Mouse (Mus musculus) ZHBTc4 (cell line): ENCODE data around the gene Cry2.
A peak's percentile ranks its signal among the peaks of the same experiment; 100 is the strongest.

Source experiments
- DNase-seq: peaks from one replicate; pipeline ENCODE4 v3.0.0-alpha.2; 2011; ENCODE audit warnings: low read depth, low spot score

The Cry2 gene

DNA sequence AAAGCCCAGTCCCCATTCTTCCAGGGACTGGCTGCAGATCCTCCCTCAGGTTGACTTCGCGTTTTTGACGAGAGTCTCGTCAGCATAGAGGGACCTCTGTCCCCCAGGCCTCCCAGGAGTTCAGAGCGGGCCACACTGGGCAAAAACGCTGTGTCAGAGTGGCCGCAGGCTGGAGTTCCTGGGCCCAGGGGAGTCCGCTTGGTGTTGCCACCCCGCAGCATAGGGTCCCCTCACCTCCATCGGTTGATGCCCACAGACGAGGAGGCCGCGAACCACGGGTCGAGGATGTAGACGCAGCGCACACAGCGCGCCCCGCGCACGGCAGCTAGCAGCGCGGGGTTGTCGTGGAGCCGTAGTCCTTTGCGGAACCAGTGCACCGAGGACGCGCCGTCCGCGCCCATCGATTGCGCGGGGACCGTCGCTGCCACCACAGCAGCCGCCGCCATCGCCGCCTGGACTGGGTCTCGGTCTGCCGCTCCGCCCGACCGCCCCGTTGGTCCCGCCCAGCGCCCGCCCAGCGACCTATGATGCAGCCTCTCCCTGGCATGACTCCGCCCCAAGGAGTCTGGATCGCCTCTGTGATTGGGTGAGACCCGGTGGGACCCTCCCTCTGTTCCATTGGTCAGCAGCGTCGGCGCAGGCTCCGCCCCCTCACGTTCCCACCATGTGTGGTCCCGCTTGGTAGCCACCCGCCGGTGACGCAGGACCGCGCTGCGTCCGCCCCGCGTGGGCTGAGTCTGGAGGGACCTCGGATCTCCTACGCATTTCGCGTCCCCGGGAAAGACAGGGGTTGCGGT, at the start of gene Cry2:
Gene Cry2 (minus strand): TSS at position 466 of the 797 bp plus-strand sequence.
- DNase-seq = peak; percentile 99

- no peak for DNase-seq
These were observed 49.7 kb upstream of the Cry2 start for GRCm38 (mm10) chr2:92483505-92483904.

DNA sequence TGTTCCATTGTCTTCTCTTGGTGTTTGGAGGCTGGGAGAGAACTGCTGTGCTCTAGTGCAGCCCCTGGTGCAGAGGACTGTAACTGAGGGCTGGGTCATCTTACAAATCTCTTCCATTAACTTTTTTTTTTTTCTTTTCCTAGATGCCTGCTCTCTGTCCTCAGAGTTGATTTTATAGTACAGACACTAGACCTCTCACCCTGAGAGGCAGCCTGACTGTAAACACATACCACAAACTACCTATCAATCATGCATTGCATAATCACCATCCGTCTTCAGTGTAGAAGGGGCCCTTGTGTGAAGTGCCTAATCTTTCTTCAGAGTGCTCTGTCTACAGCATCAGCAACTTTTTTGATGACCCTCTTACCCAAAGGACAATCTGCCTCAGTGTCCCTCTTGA, 48.7 kb upstream of the Cry2 start:
- no peak for DNase-seq

DNA sequence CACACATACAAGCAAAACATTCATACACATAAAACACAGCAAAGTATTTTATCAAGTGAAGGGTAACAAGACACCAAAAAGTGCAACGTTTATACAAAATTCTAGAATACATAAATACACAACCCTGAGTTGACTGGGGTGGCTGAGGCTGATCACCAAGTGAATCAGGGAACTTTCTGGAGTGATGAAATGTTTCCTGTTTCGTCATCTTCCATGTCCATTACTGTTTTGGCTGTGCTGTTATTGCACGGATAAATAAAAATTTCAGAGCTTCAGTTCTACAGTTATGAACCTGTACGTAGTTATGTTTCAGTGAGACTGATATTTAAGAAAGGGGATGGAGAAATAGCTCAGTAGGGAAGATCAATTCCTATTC, 44.5 kb upstream of the Cry2 start:
- no peak for DNase-seq

- no peak for DNase-seq
These were observed 43.9 kb upstream of the Cry2 start for GRCm38 (mm10) chr2:92477672-92478312.

- peak; percentile 75 for DNase-seq
These were observed 42.7 kb upstream of the Cry2 start for GRCm38 (mm10) chr2:92476580-92476979.

- DNase-seq = peak; percentile 32
These were observed 41.9 kb upstream of the Cry2 start for GRCm38 (mm10) chr2:92475711-92476110.

DNA sequence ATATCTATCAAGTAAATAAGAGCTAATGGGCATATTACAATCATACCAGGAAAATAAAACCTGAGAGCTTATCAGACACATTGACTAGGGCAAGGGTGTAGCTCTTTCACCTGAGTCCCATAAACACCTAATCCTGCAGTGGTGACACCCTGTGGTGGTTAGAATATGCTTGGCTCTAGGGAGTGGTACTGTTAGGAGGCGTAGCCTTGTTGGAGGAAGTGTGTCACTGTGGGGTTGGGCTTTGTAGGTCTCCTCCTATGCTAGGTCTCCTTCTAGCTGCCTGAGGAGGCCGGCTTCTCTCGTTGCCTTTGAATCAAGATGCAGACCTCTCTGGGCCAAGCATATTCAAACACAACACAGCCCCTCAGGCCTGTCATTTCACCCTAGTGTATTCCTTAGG, 41.1 kb upstream of the Cry2 start:
- peak; percentile 65 for DNase-seq

GRCm38 (mm10) chr2:92471886-92472670, 38.2 kb upstream of the Cry2 start:
- no peak for DNase-seq

DNA sequence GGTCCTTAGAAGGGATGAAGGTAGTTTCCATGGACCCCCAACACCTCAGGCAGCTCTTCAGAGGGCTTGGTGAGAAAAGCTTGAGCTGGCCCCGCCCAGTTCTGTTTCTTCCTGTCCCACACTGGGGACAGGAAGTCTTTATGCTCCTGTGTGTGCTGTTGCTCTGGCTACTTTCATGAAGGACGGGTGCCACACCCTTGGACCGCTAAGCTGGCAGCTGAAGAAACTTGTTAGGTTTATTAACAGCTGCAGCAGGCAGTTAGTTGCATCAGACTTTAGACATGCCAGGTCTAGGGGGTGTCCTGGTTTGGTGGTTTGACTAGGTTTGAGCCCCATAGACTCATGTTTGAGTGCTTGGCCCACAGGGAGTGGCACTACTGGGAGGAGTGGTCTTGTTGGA, 30.8 kb upstream of the Cry2 start:
- no peak for DNase-seq

- no peak for DNase-seq
These were observed 27.4 kb upstream of the Cry2 start for GRCm38 (mm10) chr2:92461215-92461614.

GRCm38 (mm10) chr2:92459921-92460707, 26.3 kb upstream of the Cry2 start, which contains the start of gene Slc35c1:
Gene Slc35c1 (minus strand): TSS chr2:92460538.
- no peak for DNase-seq

- peak; percentile 76 for DNase-seq
These were observed 25.5 kb upstream of the Cry2 start for GRCm38 (mm10) chr2:92459141-92459920.

- no peak for DNase-seq
These were observed 24.6 kb upstream of the Cry2 start for GRCm38 (mm10) chr2:92458481-92458880.

GRCm38 (mm10) chr2:92456970-92457530, 23.2 kb upstream of the Cry2 start:
- DNase-seq = no peak

GRCm38 (mm10) chr2:92455704-92456103, 21.9 kb upstream of the Cry2 start:
- no peak for DNase-seq

DNA sequence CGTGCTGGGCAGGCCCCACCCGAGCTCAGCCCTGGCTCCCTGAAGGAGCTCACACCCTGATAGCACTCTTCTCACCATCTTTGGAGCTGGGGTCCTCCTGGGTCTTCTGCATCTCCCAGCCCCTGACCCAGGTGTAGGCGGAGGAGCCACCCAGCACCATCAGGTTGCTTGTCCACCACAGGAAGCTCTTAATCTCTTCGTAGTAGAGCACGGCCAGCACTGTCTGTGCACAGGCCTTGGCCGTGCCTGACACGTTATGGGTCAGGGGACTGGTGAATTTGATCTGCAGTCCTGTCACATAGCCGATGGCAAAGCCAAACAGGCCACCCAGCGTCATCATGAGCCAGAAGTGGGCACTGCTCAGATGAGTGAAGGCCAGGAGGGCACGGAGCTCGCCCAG, 20.3 kb upstream of the Cry2 start:
- DNase-seq = no peak

- DNase-seq = no peak
These were observed 17.3 kb upstream of the Cry2 start for GRCm38 (mm10) chr2:92451126-92451525.

GRCm38 (mm10) chr2:92447121-92447740, 13.4 kb upstream of the Cry2 start:
- no peak for DNase-seq

- no peak for DNase-seq
These were observed 12.8 kb upstream of the Cry2 start for GRCm38 (mm10) chr2:92446656-92447055.
